Mouse (Mus musculus): ENCODE results near the gene 1110051M20Rik. TPM values are rescaled to one million over a fixed set of nuclear protein-coding genes. Genes with fewer than 3 reads are reported as not detected.

Gene 1110051M20Rik
- total RNA-seq, 1 experiment from 2014 or later, result 12.7 TPM

DNA sequence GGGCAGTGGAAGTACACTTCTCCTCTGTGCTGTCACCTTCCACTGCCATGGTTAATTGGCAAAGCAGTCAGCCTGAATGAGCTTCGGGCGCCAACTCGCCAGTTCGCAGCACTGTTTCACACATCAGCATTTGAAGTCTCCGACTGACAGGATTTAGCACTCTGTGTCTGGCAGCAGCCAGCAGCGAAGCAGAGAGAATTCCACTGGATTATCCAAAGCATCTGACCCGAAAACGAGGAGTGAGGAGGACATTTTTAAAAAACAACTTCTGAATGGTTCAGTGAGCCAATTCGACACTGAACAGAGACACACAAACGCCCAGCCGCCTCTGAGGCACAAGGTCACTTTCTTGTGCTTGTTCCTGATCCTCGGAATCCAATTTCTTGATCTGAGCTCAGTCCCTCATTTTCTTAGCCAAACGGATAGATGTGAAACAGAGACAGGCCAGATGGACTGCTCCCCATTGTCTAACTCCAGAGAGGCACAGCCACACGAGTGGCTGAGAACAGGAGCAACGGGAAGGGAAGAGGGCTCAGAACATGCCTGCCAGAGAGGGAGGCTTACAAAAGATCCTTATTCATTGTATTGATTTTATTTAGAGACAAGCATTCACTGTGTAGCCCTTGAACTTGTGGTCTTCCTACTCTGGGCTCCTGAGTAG, 119.6 kb downstream of the 1110051M20Rik start:
- no peak for ATAC-seq (replicated peaks; ENCODE audit: insufficient number of reproducible peaks, low FRiP score, low TSS enrichment, poor library complexity, severe bottlenecking)

GRCm38 (mm10) chr2:91324346-91324745, 120.2 kb downstream of the 1110051M20Rik start:
- ATAC-seq (replicated peaks; ENCODE audit: insufficient number of reproducible peaks, low FRiP score, low TSS enrichment, poor library complexity, severe bottlenecking), result no peak

GRCm38 (mm10) chr2:91322490-91322889, 122.0 kb downstream of the 1110051M20Rik start:
- ATAC-seq (replicated peaks; ENCODE audit: insufficient number of reproducible peaks, low FRiP score, low TSS enrichment, poor library complexity, severe bottlenecking), result no peak

- no peak for ATAC-seq (replicated peaks; ENCODE audit: insufficient number of reproducible peaks, low FRiP score, low TSS enrichment, poor library complexity, severe bottlenecking)
Observed at GRCm38 (mm10) chr2:91321923-91322322, 122.6 kb downstream of the 1110051M20Rik start.

DNA sequence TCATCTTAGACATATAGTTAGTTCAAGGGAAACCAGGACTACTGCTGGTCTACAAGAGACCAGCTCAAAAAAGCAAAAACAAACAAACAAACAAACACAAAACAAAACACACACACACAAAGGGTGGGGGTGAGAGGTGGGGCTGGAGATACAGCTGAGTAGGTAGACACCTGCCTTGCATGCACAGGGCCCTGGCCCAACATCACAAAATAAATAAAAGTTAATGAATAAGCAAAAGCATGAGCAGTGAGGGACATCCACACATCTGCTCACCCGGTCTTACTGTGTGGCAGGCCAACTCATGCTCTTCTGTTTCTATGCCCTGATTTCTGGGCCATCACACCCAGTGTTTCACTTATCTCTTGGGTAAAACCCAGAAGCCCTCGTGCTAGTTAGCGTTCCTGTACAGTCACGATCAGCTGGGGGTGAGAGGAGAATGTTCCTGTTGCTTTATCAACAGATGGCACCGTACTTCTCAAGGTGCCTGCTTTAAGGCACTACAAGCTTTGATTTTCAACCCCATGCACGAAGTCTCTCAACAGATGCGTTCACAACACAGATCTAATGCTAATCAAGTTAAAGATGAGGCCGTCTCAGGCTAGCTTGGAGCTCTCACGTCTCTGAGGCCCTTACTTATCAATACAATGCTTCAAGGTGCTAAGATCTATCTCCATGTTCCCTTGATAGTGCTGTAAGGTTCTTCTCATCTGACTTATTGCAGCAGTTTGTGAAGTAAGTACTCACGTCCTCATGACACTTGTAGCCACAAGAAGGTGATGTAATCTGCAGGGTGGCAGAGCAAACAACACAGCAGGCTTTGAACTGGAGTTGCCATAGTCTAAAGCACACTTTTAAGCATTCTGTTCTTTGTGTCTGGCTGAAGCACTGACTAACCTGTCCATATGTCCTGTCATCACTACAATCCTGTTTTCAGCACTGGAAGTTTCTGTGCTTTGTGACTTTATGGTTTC, 123.7 kb downstream of the 1110051M20Rik start:
- no peak for ATAC-seq (replicated peaks; ENCODE audit: insufficient number of reproducible peaks, low FRiP score, low TSS enrichment, poor library complexity, severe bottlenecking)

GRCm38 (mm10) chr2:91314184-91314583, 130.3 kb downstream of the 1110051M20Rik start:
- no peak for ATAC-seq (replicated peaks; ENCODE audit: insufficient number of reproducible peaks, low FRiP score, low TSS enrichment, poor library complexity, severe bottlenecking)

DNA sequence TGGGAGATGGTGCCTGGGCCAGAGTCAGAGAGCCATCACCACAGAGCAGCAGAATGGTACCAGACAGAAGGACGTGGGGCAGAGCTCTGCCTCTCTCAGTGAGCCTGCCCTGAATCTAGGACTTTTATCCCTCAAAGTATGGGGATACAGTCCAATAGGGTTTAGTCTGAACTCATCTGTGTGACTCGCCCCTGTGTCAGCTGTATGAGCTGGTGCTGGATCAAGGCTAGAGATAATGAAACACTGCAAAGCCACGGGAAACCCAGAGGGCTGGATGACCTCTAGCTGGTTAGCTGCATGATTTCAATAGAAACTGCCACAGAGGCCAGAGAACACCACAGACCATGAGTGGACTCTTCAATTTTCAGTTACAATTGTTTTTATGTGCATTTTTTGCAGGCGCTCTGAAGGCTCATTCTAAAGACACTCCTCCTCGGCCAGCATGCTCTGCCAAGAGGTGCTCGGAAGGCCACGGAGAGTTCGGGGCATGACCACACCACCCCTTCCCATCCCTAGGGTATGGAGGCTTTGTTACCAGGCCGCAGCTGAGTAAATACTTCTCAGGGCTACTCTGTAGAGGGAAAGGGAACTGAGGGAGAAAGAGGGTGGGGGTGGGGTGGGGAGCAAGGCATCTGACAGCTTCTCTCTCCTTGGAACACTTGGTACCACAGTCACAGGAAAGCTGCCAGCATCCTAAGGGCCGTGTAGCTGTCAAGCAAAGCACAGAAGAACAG, 131.8 kb downstream of the 1110051M20Rik start:
- ATAC-seq (replicated peaks; ENCODE audit: insufficient number of reproducible peaks, low FRiP score, low TSS enrichment, poor library complexity, severe bottlenecking), result no peak

- no peak for ATAC-seq (replicated peaks; ENCODE audit: insufficient number of reproducible peaks, low FRiP score, low TSS enrichment, poor library complexity, severe bottlenecking)
Observed at GRCm38 (mm10) chr2:91309546-91309945, 135.0 kb downstream of the 1110051M20Rik start.

- no peak for ATAC-seq (replicated peaks; ENCODE audit: insufficient number of reproducible peaks, low FRiP score, low TSS enrichment, poor library complexity, severe bottlenecking)
Observed at GRCm38 (mm10) chr2:91308680-91309079, 135.8 kb downstream of the 1110051M20Rik start.

GRCm38 (mm10) chr2:91306589-91306988, 137.9 kb downstream of the 1110051M20Rik start:
- ATAC-seq (replicated peaks; ENCODE audit: insufficient number of reproducible peaks, low FRiP score, low TSS enrichment, poor library complexity, severe bottlenecking), result no peak

DNA sequence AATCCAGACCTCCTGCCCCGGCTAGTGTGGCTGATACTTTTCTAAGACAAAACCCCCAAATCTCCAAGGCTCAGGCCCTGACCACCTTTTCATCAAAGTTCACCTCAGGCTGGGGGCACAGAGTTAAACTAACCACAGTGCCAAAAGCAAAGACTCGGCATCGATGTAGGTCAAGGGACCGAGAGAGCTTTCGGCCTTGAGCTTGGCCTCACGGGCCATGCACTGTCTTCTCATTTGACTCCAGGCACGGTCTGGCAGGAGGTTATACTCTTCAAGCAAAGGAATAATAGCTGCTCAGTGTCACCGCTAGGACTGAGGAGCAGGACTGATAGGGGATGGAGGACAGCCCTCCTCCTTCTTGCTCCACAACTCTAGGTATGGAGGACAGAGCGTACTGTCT, 138.6 kb downstream of the 1110051M20Rik start:
- ATAC-seq (replicated peaks; ENCODE audit: insufficient number of reproducible peaks, low FRiP score, low TSS enrichment, poor library complexity, severe bottlenecking), result no peak

GRCm38 (mm10) chr2:91302845-91303244, 141.7 kb downstream of the 1110051M20Rik start:
- no peak for ATAC-seq (replicated peaks; ENCODE audit: insufficient number of reproducible peaks, low FRiP score, low TSS enrichment, poor library complexity, severe bottlenecking)

GRCm38 (mm10) chr2:91301836-91302235, 142.7 kb downstream of the 1110051M20Rik start:
- ATAC-seq (replicated peaks; ENCODE audit: insufficient number of reproducible peaks, low FRiP score, low TSS enrichment, poor library complexity, severe bottlenecking), result no peak

GRCm38 (mm10) chr2:91300784-91301183, 143.7 kb downstream of the 1110051M20Rik start:
- ATAC-seq (replicated peaks; ENCODE audit: insufficient number of reproducible peaks, low FRiP score, low TSS enrichment, poor library complexity, severe bottlenecking), result no peak

GRCm38 (mm10) chr2:91299156-91299555, 145.3 kb downstream of the 1110051M20Rik start:
- no peak for ATAC-seq (replicated peaks; ENCODE audit: insufficient number of reproducible peaks, low FRiP score, low TSS enrichment, poor library complexity, severe bottlenecking)

DNA sequence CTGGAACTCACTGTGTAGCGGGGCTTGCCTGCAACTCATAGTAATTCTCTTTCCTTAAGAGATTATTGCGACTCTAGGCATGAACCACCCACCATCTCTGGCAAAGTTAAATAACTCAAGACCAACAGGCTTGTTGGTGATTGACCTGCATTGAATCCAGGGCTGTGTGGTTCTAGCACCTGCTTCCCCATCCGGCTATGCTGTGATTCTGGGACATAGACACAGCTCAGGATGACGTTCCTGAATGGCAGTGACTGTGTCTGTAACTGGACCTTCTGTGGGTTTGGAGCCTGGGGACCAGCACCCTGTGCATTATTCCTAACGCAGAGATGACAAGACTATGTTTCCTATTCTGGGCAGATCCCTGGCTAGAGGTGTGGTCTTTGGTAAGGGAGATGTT, 148.6 kb downstream of the 1110051M20Rik start:
- no peak for ATAC-seq (replicated peaks; ENCODE audit: insufficient number of reproducible peaks, low FRiP score, low TSS enrichment, poor library complexity, severe bottlenecking)

GRCm38 (mm10) chr2:91294226-91294625, 150.3 kb downstream of the 1110051M20Rik start:
- ATAC-seq (replicated peaks; ENCODE audit: insufficient number of reproducible peaks, low FRiP score, low TSS enrichment, poor library complexity, severe bottlenecking), result no peak

GRCm38 (mm10) chr2:91291197-91292007, 153.1 kb downstream of the 1110051M20Rik start:
- ATAC-seq (replicated peaks; ENCODE audit: insufficient number of reproducible peaks, low FRiP score, low TSS enrichment, poor library complexity, severe bottlenecking), result no peak

All from monocyte, adult 5-6 weeks (primary cell).